Mouse (Mus musculus): ENCODE results near the gene Olfr1058.
"Not testable (repeated sequence)": the region's sequence is repeated elsewhere in the genome, so short reads cannot be mapped to it uniquely, and the experiment has no call there.

The Olfr1058 gene

GRCm38 (mm10) chr2:86388461-86388860 lies at the start of gene Olfr1058:
Gene Olfr1058, minus strand, starts transcription at chr2:86388561.
- not testable (repeated sequence) for DNase-seq (ENCODE audit: low read depth)

GRCm38 (mm10) chr2:86428511-86428910 lies 40.1 kb upstream of the Olfr1058 start:
- not testable (repeated sequence) for DNase-seq (ENCODE audit: low read depth)

DNA sequence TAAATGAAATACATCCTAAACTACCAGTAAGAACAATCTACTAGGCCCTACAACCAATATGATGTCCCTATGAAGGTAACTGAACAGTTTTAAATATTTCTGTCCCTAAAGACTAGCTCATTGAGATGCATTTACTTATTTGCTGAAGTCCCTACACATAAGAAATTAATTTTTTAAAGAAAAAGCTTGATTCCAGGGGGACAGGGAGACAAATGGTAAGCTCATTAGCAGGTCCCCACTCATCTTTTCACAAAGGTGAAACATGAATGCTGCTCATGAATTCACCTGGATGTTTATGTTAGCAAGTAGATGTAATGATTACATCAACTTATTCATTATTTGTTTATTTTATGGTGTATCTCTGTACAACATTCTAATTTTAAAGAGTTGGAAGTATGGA lies 38.3 kb upstream of the Olfr1058 start, which contains the start of gene Olfr1062:
TSS of gene Olfr1062 (minus strand) at position 101 of the 400 bp plus-strand sequence.
- DNase-seq (ENCODE audit: low read depth) = not testable (repeated sequence)

DNA sequence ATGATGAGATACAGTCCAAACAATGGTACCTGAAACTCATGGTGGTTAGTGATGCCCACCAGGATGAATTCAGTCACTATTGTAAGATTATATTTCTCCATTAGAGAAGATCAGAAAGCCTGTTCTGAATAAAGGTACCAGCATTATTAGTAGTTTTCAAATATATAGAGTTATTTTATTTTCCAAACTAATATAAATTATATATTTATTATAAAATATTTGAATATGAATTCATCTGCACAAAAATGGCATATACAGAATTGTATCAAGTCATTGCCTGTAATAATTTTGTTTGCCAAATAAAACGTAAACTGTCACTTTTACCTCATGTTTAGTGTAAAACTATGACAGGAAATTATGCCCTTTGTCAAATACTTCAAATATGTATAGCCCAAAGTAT lies 25.6 kb upstream of the Olfr1058 start, which contains the start of gene Olfr1061:
TSS of gene Olfr1061 (minus strand) at position 101 of the 400 bp plus-strand sequence.
- DNase-seq (ENCODE audit: low read depth) = no peak

DNA sequence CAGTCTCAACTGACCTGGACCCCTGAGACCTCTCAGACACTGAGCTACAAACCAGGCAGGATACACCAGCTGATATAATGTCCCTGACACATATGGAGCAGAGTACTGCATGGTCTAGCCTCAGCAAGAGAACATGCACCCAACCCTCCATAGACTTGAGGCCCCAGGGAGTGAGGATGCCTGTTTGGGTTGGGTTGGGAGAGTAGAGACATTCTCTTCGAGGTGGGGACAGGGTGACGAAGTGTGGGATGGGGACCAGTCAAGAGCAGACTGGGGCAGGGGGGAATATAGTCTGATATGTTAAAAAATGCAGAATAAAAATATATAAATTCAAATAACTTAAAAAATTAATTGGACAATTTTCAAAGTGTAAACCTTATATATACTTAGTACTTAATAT lies 6.8 kb upstream of the Olfr1058 start:
- DNase-seq (ENCODE audit: low read depth) = no peak

DNA sequence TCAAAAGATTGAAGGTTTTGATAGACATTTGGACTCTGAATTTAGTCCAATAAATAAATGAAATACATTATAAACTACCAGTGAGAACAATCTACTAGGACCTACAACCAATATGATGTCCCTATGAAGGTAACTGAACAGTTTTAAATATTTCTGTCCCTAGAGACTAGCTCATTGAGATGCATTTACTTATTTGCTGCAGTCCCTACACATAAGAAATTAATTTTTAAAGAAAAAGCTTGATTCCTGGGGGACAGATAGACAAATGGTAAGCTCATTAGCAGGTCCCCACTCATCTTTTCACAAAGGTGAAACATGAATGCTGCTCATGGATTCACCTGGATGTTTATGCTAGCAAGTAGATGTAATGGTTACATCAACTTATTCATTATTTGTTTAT lies 10.1 kb downstream of the Olfr1058 start, which contains the start of gene Olfr1057:
TSS of gene Olfr1057 (minus strand) at position 101 of the 400 bp plus-strand sequence.
- DNase-seq (ENCODE audit: low read depth) = no peak

DNA sequence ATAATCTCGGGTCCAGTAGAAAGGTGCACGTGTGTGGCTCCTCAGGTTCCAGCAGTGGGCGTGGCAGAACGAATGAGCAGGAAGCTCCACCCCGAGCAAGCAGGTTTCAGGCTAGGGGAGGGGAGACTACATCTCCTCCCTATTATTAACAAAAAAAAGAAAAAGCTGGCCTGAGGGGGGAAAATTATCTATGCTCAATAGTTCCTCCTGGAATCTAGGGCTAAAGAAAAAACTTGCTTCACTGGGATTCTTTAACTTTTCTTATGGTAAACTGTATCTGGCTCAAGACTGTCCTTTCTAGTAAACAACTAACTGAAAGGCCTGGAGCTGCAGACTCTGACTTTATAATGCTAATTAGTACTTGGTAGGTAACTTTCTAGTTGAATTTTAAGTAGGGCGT lies 22.0 kb downstream of the Olfr1058 start:
- DNase-seq (ENCODE audit: low read depth) = not testable (repeated sequence)

GRCm38 (mm10) chr2:86362369-86362768 lies 26.0 kb downstream of the Olfr1058 start, which contains the start of gene Olfr1056:
Gene Olfr1056, minus strand, starts transcription at chr2:86362469.
- no peak for DNase-seq (ENCODE audit: low read depth)

GRCm38 (mm10) chr2:86351751-86352150 lies 36.6 kb downstream of the Olfr1058 start:
- DNase-seq (ENCODE audit: low read depth) = not testable (repeated sequence)

DNA sequence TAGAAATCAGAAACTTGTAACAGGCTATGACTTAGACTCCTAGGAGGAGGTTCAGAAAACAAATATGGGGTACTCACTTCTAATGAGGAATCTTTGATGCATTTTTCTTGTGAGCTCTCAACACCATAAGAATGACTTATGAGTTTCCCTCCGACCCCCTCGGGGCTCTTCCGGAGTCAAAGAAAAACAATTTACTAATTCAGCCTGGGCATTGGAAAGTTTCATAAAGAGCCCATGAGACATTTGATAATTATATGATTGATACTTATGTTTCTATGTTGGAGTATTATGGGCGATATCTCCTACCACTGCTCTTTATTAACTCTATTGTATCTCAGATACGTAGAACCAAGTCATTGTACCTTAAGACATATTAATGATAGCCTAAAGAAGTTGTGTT lies 38.2 kb downstream of the Olfr1058 start, which contains the start of gene Olfr1055:
TSS of gene Olfr1055 (minus strand) at position 101 of the 400 bp plus-strand sequence.
- no peak for DNase-seq (ENCODE audit: low read depth)

DNA sequence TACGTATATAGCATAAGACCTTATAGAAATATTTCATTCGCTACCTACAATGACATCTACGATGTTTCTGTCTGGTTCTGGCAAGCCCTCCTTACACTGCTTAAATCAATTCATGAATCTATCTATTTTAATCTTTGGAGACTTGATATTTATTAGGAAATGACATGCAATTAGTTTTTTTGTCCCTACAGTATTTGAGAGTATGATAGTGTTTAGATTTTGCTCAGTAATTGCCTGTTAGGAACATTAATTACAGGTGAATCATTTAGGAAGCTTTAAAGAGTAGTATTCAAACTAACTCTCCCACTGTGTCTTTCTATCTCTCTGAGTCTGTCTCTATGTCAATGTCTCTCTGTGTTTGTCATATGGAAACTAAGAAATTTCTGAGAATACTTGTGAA lies 53.0 kb downstream of the Olfr1058 start, which contains the start of gene Olfr1054:
TSS of gene Olfr1054 (minus strand) at position 101 of the 400 bp plus-strand sequence.
- DNase-seq (ENCODE audit: low read depth) = no peak
